Mouse (Mus musculus) adrenal gland, adult 8-10 months (tissue): ENCODE data around the gene Tlk2. TPM values are rescaled to one million over a fixed set of nuclear protein-coding genes. Genes with fewer than 3 reads are reported as not detected.

Source experiments
- DNase-seq: peaks from one replicate; pipeline ENCODE4 v3.0.0; 2022
- total RNA-seq, 4 experiments: library from RNA; stranded (reverse); gene quantifications; 2 replicates each; pipeline ENCODE4 v1.2.4; 2022

Tlk2 gene
- total RNA-seq, 4 experiments from 2014 or later, result 44.2 to 59.4 (median 50.1) TPM

- DNase-seq, result no peak
These were observed 136.7 kb downstream of the Tlk2 start for GRCm38 (mm10) chr11:105315296-105315695.

GRCm38 (mm10) chr11:105316121-105316520, 137.5 kb downstream of the Tlk2 start:
- no peak for DNase-seq

GRCm38 (mm10) chr11:105317769-105318168, 139.2 kb downstream of the Tlk2 start:
- DNase-seq, result no peak

GRCm38 (mm10) chr11:105321090-105321489, 142.5 kb downstream of the Tlk2 start:
- no peak for DNase-seq

- DNase-seq, result no peak
These were observed 144.9 kb downstream of the Tlk2 start for GRCm38 (mm10) chr11:105323530-105323929.

- no peak for DNase-seq
These were observed 148.5 kb downstream of the Tlk2 start for GRCm38 (mm10) chr11:105327101-105327500.

GRCm38 (mm10) chr11:105329962-105330361, 151.4 kb downstream of the Tlk2 start:
- no peak for DNase-seq

- DNase-seq, result no peak
These were observed 152.5 kb downstream of the Tlk2 start for GRCm38 (mm10) chr11:105331129-105331528.

- peak; percentile 36 for DNase-seq
These were observed 153.1 kb downstream of the Tlk2 start for GRCm38 (mm10) chr11:105331732-105332131.

GRCm38 (mm10) chr11:105332468-105332867, 153.9 kb downstream of the Tlk2 start:
- DNase-seq, result peak; percentile 24

Other genes with a start within 250 kb of the Tlk2 start
- gene Efcab3, start 115.2 kb upstream of the Tlk2 start, total RNA-seq, result under 1 TPM in 2 of 4 experiments, not detected in 2; 0.86 to 0.95 TPM
- gene Mettl2, start 52.4 kb upstream of the Tlk2 start, total RNA-seq, result 10 to 100 TPM; 21.6 to 28.6 (median 24.8) TPM
- gene Gm10842, start 31.9 kb upstream of the Tlk2 start, total RNA-seq, result not detected
- gene Mrc2, start 113.8 kb downstream of the Tlk2 start, total RNA-seq, result 10 to 100 TPM; 15.4 to 31.1 (median 22.2) TPM